Mouse (Mus musculus) hindbrain, embryonic 13.5 days (tissue): ENCODE results near the gene Pias3. TPM values are rescaled to one million over a fixed set of nuclear protein-coding genes. Genes with fewer than 3 reads are reported as not detected.
"Not testable (repeated sequence)": the region's sequence is repeated elsewhere in the genome, so short reads cannot be mapped to it uniquely, and the experiment has no call there.

ENCODE experiments used
- ATAC-seq: fragments of 200-750 bp; cut with Nextera tagmentation; 2 replicates; pipeline ENCODE4 v1.8.0; 2017; ENCODE audit warnings: moderate TSS enrichment; ENCODE audit not compliant: low FRiP score
- H3K27ac ChIP-seq: fragments of 300-500 bp; sonication (generic); 2 replicates; pipeline ENCODE4 v1.5.1; 2015; ENCODE audit warnings: inconsistent platforms, mild to moderate bottlenecking, moderate library complexity
- H3K27me3 ChIP-seq: fragments of 300-500 bp; sonication (generic); 2 replicates; pipeline ENCODE4 v1.6.1; 2015; ENCODE audit warnings: mild to moderate bottlenecking, inconsistent platforms
- H3K36me3 ChIP-seq: fragments of 300-500 bp; sonication (generic); 2 replicates; pipeline ENCODE4 v1.6.1; 2015; ENCODE audit warnings: mild to moderate bottlenecking, inconsistent platforms
- H3K4me1 ChIP-seq: fragments of 300-500 bp; sonication (generic); replicated peaks from 2 replicates; pipeline ENCODE4 v1.6.1; 2015; ENCODE audit warnings: inconsistent platforms
- H3K4me2 ChIP-seq: fragments of 300-500 bp; sonication (generic); 2 replicates; pipeline ENCODE4 v1.6.1; 2015; ENCODE audit warnings: inconsistent platforms, mild to moderate bottlenecking, moderate library complexity
- H3K4me3 ChIP-seq: fragments of 300-500 bp; sonication (generic); 2 replicates; pipeline ENCODE4 v1.5.1; 2015; ENCODE audit warnings: mild to moderate bottlenecking, inconsistent platforms
- H3K9ac ChIP-seq: fragments of 300-500 bp; sonication (generic); 2 replicates; pipeline ENCODE4 v1.6.1; 2015; ENCODE audit warnings: mild to moderate bottlenecking, inconsistent platforms
- H3K9me3 ChIP-seq: fragments of 300-500 bp; sonication (generic); 2 replicates; pipeline ENCODE4 v1.6.1; 2016; ENCODE audit warnings: inconsistent platforms
- WGBS: fragments of 180-500 bp; shearing (Covaris S2); methylation state at CpG from one replicate; pipeline ENCODE4 v1.1.7; 2015; 5-methylcytosine and 5-hydroxymethylcytosine counted together
- polyA plus RNA-seq: library from polyadenylated mRNA; unstranded; fragments of >200 nt; fragmentation: Nextera tagmentation; extraction: Ambion mirVana; gene quantifications from 2 replicates; pipeline ENCODE4 v1.2.1, GENCODE M21; 2015

Pias3 gene
- polyA plus RNA-seq, 1 experiment from 2014 or later, result 33.8 TPM

DNA sequence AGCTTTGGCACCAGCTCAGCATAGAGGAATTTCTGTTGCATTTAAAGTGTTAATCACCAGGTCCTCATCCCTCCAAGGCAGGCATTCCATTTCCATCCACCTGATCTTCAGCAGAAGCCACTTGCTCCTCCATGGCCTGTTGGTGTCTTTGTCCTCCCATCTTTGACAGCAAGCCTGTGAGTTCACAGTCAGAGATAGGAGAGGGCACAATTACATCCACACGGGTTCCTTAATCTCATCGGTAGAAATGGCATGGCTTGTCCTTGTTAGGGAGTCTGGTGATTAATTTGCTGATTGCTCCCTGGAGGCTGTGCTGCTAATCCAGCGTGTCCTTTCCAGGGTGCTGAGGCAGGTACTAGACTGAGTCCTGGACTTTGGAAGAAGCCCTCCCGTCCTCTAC is 22.7 kb upstream of the Pias3 start:
- Histone ChIP-seq H3K4me2 (no peak overlapping the region), H3K4me1 (peaks cover 2% of the 10 kb centered on the region; the same call in 1 of the 2 replicates), H3K27me3 (peaks cover 25% of the 10 kb centered on the region), H3K36me3 (no peaks in the 10 kb centered on the region), H3K9me3 (no peaks in the 10 kb centered on the region), H3K27ac (no peak overlapping the region), H3K4me3 (no peak overlapping the region), H3K9ac (no peak overlapping the region)
- no peak for ATAC-seq
- 72% methylated on average over 4 of the region's 4 CpGs for WGBS

DNA sequence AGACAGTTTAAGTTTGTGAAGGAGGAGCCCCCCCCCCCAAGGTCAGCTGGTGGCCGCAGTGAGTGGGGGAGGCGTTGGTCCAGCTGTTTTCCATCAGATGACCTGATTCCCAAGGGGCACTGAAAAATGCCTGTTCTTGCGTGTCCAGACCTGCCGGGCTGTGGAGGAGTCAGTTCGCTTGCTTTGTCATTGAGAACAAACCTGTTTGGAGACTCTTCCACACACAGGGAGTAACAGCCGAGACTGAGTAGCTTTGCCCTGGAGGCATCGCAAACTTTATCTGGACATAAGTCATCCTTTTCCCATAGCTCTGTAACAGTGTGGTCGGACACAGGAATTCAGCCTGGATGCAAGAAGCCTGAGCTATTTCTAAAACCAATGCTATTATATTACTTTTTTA is 21.7 kb upstream of the Pias3 start:
- WGBS, result 68% methylated on average over 8 of the region's 8 CpGs
- Histone ChIP-seq H3K4me3 (no peak overlapping the region), H3K9me3 (no peaks in the 10 kb centered on the region), H3K4me2 (no peak overlapping the region), H3K9ac (no peak overlapping the region), H3K4me1 (peaks cover 2% of the 10 kb centered on the region; the same call in 1 of the 2 replicates), H3K36me3 (no peaks in the 10 kb centered on the region), H3K27me3 (peaks cover 33% of the 10 kb centered on the region), H3K27ac (no peak overlapping the region)
- ATAC-seq, result no peak

GRCm38 (mm10) chr3:96675171-96675570 is 21.0 kb upstream of the Pias3 start:
- Histone ChIP-seq H3K36me3 (no peaks in the 10 kb centered on the region), H3K9ac (no peak overlapping the region), H3K4me2 (no peak overlapping the region), H3K4me3 (no peak overlapping the region), H3K4me1 (peaks cover 4% of the 10 kb centered on the region), H3K27me3 (peaks cover 39% of the 10 kb centered on the region), H3K9me3 (no peaks in the 10 kb centered on the region), H3K27ac (no peak overlapping the region)
- WGBS, result 86% methylated on average over 3 of the region's 3 CpGs
- ATAC-seq, result no peak

DNA sequence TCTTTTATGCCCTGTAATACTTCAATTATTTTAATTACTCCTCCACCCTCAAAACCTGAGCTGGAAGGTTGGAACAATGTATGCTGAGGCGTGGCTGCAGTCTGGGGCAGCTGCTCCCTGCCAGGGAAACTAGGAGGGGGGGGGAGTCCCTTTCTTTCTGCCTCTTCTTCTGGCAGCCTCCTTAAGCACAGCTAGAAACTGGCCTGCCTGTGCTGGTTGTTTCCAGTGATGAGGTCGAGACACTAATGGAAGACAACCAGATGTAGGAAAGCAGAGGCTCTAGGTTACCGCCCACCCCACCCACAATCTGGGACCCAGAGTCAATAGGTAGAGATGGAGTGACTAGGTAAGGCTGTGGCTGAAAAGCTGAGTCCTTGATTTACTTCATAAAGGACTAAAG is 20.5 kb upstream of the Pias3 start:
- no peak overlapping the region for H3K27ac ChIP-seq
- H3K4me2 ChIP-seq, result no peak overlapping the region
- H3K9me3 ChIP-seq, result no peaks in the 10 kb centered on the region
- no peak overlapping the region for H3K4me3 ChIP-seq
- no peaks in the 10 kb centered on the region for H3K36me3 ChIP-seq
- WGBS, result 32% methylated on average over 3 of the region's 3 CpGs
- peaks cover 36% of the 10 kb centered on the region for H3K27me3 ChIP-seq
- no peak overlapping the region for H3K9ac ChIP-seq
- peaks cover 7% of the 10 kb centered on the region; the same call in 1 of the 2 replicates for H3K4me1 ChIP-seq
- ATAC-seq, result no peak

- WGBS, result 59% methylated on average over 7 of the region's 7 CpGs
- peaks cover 9% of the 10 kb centered on the region; the same call in 1 of the 2 replicates for H3K4me1 ChIP-seq
These were observed 17.7 kb upstream of the Pias3 start for GRCm38 (mm10) chr3:96678456-96678855.

DNA sequence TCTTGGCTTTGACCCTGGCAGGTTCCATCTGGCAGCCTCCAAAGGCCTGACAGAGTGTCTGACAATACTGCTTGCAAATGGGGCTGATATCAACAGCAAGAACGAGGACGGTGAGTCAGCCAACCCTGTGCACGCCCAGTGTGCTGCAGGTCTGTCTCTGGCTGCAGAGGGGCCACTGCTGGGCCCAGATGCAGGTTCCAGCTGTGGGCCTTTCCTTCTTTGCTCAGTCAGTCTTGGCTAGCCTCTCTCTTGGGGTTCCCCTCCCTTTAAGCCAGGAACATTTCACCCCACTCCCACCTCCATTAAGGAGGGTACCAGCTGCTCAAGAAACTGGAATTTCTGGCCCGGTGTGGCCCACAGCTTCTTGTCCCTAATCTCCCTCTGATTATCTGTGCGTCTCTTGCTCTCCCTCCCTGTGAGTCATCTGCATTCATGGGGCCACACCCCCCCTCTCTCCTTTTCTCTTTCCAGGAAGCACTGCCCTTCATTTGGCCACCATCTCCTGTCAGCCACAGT is 17.0 kb upstream of the Pias3 start:
- Histone ChIP-seq H3K9me3 (no peaks in the 10 kb centered on the region), H3K4me3 (no peak overlapping the region), H3K4me1 (peaks cover 9% of the 10 kb centered on the region; the same call in 1 of the 2 replicates), H3K4me2 (no peak overlapping the region), H3K36me3 (no peaks in the 10 kb centered on the region), H3K27me3 (peaks cover 38% of the 10 kb centered on the region), H3K9ac (no peak overlapping the region), H3K27ac (no peak overlapping the region)
- 22% methylated on average over 5 of the region's 5 CpGs for WGBS
- no peak for ATAC-seq

More at GRCm38 (mm10) chr3:96678456-96678855, 17.7 kb upstream of the Pias3 start:
- Histone ChIP-seq H3K4me3 (no peak overlapping the region), H3K36me3 (no peaks in the 10 kb centered on the region), H3K9me3 (no peaks in the 10 kb centered on the region), H3K4me2 (no peak overlapping the region), H3K27ac (no peak overlapping the region), H3K9ac (no peak overlapping the region), H3K27me3 (peaks cover 30% of the 10 kb centered on the region)
- ATAC-seq, result no peak

GRCm38 (mm10) chr3:96680269-96680956 is 15.8 kb upstream of the Pias3 start:
- H3K27me3 ChIP-seq, result peaks cover 49% of the 10 kb centered on the region
- peak; percentile 46; the same call in 1 of the 2 replicates for ATAC-seq
- H3K9ac ChIP-seq, result no peak overlapping the region
- H3K4me1 ChIP-seq, result peaks cover 15% of the 10 kb centered on the region; the same call in 1 of the 2 replicates
- 19% methylated on average over 12 of the region's 12 CpGs for WGBS
- H3K27ac ChIP-seq, result no peak overlapping the region
- H3K9me3 ChIP-seq, result no peaks in the 10 kb centered on the region
- no peak overlapping the region for H3K4me2 ChIP-seq
- no peak overlapping the region for H3K4me3 ChIP-seq
- H3K36me3 ChIP-seq, result no peaks in the 10 kb centered on the region

- no peak overlapping the region for H3K4me2 ChIP-seq
- H3K27ac ChIP-seq, result no peak overlapping the region
- 85% methylated on average over 3 of the region's 3 CpGs for WGBS
- H3K36me3 ChIP-seq, result no peaks in the 10 kb centered on the region
- no peaks in the 10 kb centered on the region for H3K9me3 ChIP-seq
- H3K4me3 ChIP-seq, result no peak overlapping the region
- peaks cover 15% of the 10 kb centered on the region; the same call in 1 of the 2 replicates for H3K4me1 ChIP-seq
- ATAC-seq, result no peak
- no peak overlapping the region for H3K9ac ChIP-seq
- H3K27me3 ChIP-seq, result peaks cover 46% of the 10 kb centered on the region
These were observed 12.7 kb upstream of the Pias3 start for GRCm38 (mm10) chr3:96683496-96683895.

DNA sequence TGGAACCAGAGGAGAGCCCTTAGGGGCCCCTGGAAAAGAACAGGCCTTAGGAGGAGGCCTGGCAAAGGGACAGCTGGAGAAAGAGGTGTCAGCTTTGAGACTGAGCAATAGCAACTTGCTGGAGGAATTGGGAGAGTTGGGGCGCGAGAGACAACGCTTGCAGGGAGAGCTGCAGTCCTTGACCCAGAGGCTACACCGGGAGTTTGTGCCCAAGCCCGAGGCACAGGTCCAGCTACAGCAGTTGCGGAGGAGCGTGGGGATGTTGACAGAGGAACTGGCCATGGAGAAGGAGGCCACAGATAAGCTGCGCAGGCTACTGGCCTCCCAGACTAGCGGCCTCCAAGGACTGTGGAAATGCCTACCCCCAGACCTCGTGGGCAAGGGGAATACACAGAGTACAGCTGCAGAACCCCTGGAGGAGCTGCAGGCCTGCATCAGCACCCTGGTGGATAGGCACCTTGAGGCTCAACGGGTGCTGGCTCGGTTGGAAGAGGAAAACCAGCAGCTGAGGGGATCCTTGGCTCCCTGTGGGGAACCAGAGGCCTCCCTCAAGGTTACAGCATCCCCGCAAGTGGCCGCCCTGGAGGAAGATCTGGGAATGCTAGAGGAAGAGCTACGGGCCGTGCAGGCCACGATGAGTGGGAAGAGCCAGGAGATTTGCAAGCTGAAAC is 11.9 kb upstream of the Pias3 start:
- no peaks in the 10 kb centered on the region for H3K9me3 ChIP-seq
- H3K27me3 ChIP-seq, result peaks cover 40% of the 10 kb centered on the region
- H3K4me2 ChIP-seq, result peak overlapping the region; percentile 41
- H3K27ac ChIP-seq, result no peak overlapping the region
- H3K9ac ChIP-seq, result peak overlapping the region; percentile 43; the same call in 1 of the 2 replicates
- no peak for ATAC-seq
- no peaks in the 10 kb centered on the region for H3K36me3 ChIP-seq
- WGBS, result 59% methylated on average over 17 of the region's 17 CpGs
- H3K4me1 ChIP-seq, result peaks cover 15% of the 10 kb centered on the region; the same call in 1 of the 2 replicates
- H3K4me3 ChIP-seq, result no peak overlapping the region

DNA sequence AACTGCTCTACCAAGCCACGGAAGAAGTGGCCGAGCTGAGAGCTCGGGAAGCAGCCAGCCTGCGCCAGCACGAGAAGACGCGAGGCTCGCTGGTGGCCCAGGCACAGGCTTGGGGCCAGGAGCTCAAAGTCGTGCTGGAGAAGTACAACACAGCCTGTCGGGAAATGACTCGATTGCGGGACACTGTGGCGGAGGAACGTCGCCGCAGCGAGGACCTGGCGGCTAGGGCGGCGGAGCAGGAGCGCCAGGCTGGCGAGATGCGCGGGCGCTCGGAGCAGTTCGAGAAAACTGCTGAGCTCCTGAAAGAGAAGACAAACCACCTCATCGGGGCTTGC is 11.4 kb upstream of the Pias3 start:
- peak overlapping the region; percentile 41 for H3K4me2 ChIP-seq
- H3K36me3 ChIP-seq, result no peaks in the 10 kb centered on the region
- WGBS, result 36% methylated on average over 28 of the region's 28 CpGs
- ATAC-seq, result no peak
- no peak overlapping the region for H3K27ac ChIP-seq
- H3K4me3 ChIP-seq, result no peak overlapping the region
- H3K4me1 ChIP-seq, result peaks cover 18% of the 10 kb centered on the region; the same call in 1 of the 2 replicates
- H3K9me3 ChIP-seq, result no peaks in the 10 kb centered on the region
- H3K27me3 ChIP-seq, result peaks cover 35% of the 10 kb centered on the region
- H3K9ac ChIP-seq, result peak overlapping the region; percentile 43; the same call in 1 of the 2 replicates

GRCm38 (mm10) chr3:96686057-96686456 is 10.1 kb upstream of the Pias3 start:
- ATAC-seq, H3K27ac ChIP-seq, H3K4me3 ChIP-seq, H3K4me1 ChIP-seq, H3K9ac ChIP-seq, H3K36me3 ChIP-seq, H3K4me2 ChIP-seq, H3K9me3 ChIP-seq: not testable (repeated sequence)
- peaks cover 29% of the 10 kb centered on the region for H3K27me3 ChIP-seq
- 91% methylated on average over 5 of the region's 5 CpGs for WGBS

GRCm38 (mm10) chr3:96688854-96689253 is 7.3 kb upstream of the Pias3 start:
- Histone ChIP-seq H3K27me3 (peaks cover 17% of the 10 kb centered on the region), H3K4me2 (no peak overlapping the region), H3K36me3 (no peaks in the 10 kb centered on the region), H3K27ac (no peak overlapping the region), H3K4me3 (no peak overlapping the region), H3K9ac (no peak overlapping the region), H3K4me1 (peaks cover 9% of the 10 kb centered on the region; the same call in 1 of the 2 replicates), H3K9me3 (no peaks in the 10 kb centered on the region)
- no peak for ATAC-seq
- 87% methylated on average over 11 of the region's 11 CpGs for WGBS
